Mouse (Mus musculus): Measurements from ENCODE around the gene Nfix.

DNA sequence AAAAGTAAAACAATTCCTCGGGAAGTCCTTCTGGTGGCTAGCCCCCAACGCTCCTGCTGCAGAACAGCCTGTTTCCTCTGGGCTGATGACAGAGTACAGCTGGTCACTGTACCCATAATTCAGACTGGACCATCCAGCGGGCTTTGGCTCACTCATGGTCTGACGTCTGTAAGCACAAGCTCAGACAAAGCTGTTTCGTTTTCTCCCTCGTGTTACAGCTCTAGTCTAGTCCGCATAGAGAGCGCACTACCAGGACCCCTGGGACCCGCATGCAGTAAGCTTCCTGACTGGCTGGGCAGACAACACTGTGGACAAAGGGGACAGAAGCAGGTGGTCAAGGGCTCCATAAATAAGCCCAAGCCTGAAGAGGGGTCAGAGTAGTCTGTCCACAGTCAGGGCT, 33.7 kb downstream of the Nfix start:
- TF ChIP-seq CTCF (conservative IDR thresholded peaks at IDR 0.05; ENCODE audit: insufficient read depth, insufficient read length, low read depth, low read length) = no peak
- no peak for TF ChIP-seq POLR2A (IDR thresholded peaks at IDR 0.05; ENCODE audit: low read depth, low read length)

Measured in kidney, adult 2 months (tissue).